Mouse (Mus musculus): ENCODE results near the gene Sel1l2. TPM values are rescaled to one million over a fixed set of nuclear protein-coding genes. Genes with fewer than 3 reads are reported as not detected.

The Sel1l2 gene
- polyA plus RNA-seq, 1 experiment from 2014 or later = not detected

DNA sequence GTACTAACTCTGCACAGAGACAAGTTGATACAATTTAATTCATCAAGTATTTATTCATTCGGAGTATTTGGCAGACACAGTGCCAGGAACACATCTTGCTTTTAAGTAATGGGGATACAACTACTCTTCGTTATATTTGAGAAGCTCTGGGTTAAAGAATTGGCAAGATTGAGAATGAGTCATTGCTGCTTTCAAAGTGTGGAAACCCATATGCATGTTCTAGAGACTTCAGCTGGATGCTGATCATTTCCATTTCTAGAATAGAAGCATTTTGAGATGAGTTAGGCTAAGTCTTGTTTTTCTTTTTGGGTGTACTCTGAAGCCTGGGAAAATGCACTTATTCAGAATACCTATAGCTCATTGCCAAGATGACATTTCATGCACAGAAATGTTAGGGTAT, 95.7 kb downstream of the Sel1l2 start:
- Histone ChIP-seq H3K36me3 (no peaks in the 10 kb centered on the region), H3K9ac (replicated peaks) (no peak overlapping the region), H3K4me3 (replicated peaks) (no peak overlapping the region), H3K4me2 (replicated peaks) (no peak overlapping the region), H3K27me3 (no peaks in the 10 kb centered on the region), H3K27ac (no peak overlapping the region), H3K4me1 (replicated peaks) (no peaks in the 10 kb centered on the region), H3K9me3 (no peaks in the 10 kb centered on the region)
- ATAC-seq = no peak
- 95% methylated on average over 2 of the region's 2 CpGs for WGBS

DNA sequence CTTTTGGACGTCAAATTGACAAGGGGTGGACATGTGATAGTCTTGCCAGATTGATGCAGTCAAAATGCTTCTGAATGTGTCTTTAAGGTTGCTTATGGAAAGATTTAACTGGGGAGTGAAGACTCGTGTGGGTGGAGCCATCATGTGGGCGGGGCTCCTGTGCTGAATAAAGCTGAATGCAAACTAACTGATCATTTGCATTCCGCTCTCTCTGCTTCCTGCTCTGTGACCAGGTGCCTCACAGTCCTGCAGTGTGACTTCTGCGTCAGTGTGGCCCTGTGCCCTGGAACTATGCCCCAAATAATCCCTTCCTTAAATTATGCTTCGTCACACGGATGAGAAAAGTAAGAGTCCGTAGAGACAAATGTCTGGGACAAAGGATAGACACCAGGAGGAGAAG, 108.7 kb downstream of the Sel1l2 start:
- Histone ChIP-seq H3K4me1 (replicated peaks) (no peaks in the 10 kb centered on the region), H3K9ac (replicated peaks) (no peak overlapping the region), H3K27ac (no peak overlapping the region), H3K36me3 (no peaks in the 10 kb centered on the region), H3K4me3 (replicated peaks) (no peak overlapping the region), H3K27me3 (no peaks in the 10 kb centered on the region), H3K4me2 (replicated peaks) (no peak overlapping the region), H3K9me3 (no peaks in the 10 kb centered on the region)
- 69% methylated on average over 8 of the region's 8 CpGs for WGBS
- ATAC-seq = no peak

DNA sequence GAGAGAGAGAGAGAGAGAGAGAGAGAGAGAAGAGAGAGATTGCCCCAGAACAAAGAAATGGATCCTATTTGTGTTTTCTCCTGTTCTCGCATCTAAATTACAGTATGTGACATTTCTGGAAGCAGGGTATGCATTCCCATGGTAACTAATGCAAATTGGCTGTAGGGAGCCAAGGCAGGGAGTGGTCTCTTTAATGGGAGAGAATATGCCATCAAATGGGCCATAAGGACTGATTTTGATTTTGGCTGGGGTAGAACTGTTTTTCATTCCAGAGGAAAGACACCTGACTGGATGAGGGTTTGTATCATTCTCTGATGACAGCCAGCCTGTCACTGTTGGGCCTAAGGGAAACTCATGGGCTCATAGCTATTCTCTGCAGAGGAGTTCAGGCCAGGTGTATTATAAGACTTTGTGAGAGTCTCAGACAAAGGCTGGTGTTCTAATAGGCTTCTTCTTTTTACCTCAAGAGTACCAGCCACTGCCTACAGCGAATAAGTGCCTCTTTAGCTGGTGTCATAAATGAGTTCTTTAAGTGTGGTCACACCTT, 133.8 kb downstream of the Sel1l2 start:
- Histone ChIP-seq H3K4me1 (replicated peaks) (0 out of 2 replicates have a peak, but pooled peaks cover 3% of the 10 kb centered on the region), H3K9me3 (no peaks in the 10 kb centered on the region), H3K9ac (replicated peaks) (no peak overlapping the region), H3K4me2 (replicated peaks) (no peak overlapping the region), H3K4me3 (replicated peaks) (no peak overlapping the region), H3K36me3 (no peaks in the 10 kb centered on the region), H3K27me3 (no peaks in the 10 kb centered on the region), H3K27ac (no peak overlapping the region)
- 63% methylated on average over 2 of the region's 2 CpGs for WGBS
- no peak; the same call in 1 of the 2 replicates for ATAC-seq

DNA sequence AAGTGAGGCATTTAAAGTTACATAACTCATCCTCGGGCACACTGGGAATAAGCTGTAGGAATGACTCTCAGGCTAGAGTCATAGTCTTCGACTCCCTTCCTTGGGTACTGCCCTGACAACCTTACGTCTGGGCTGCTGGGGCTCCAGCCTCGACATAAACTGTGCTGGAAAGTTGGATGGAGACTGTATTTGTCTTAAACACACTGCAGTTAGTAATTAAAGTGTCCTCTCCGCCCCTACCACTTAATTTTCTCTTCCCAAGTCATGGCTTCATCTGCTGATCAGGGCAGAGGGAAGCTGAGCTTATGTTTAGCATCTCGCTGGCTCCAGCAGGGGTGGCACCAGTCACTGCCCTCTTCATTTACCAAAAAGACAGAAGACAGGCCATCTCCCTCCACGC, 135.2 kb downstream of the Sel1l2 start:
- Histone ChIP-seq H3K9me3 (no peaks in the 10 kb centered on the region), H3K4me2 (replicated peaks) (no peak overlapping the region), H3K4me1 (replicated peaks) (0 out of 2 replicates have a peak, but pooled peaks cover 3% of the 10 kb centered on the region), H3K4me3 (replicated peaks) (no peak overlapping the region), H3K27me3 (no peaks in the 10 kb centered on the region), H3K9ac (replicated peaks) (no peak overlapping the region), H3K36me3 (no peaks in the 10 kb centered on the region), H3K27ac (no peak overlapping the region)
- WGBS = 83% methylated on average over 7 of the region's 7 CpGs
- ATAC-seq = no peak

DNA sequence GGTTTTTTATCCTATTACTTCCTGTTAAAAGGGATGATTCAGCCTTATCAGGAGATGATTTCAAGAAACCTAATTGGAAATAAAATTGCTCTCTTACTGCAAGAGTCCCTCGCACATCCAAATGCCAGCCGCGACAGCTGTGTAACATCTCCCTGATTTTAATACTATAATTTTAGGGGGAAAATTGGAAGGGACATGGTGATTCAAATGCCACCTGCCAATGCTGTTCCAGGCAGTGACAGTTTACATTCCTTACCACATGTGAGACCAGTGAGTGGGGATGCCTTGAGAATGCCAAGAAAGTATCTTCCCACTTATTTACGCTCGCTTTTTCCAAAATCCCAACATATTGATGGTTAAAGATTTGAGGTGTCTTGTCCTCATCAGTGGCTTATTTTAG, 146.4 kb downstream of the Sel1l2 start:
- Histone ChIP-seq H3K27ac (no peak overlapping the region), H3K9ac (replicated peaks) (no peak overlapping the region), H3K4me2 (replicated peaks) (no peak overlapping the region), H3K4me3 (replicated peaks) (no peak overlapping the region), H3K36me3 (no peaks in the 10 kb centered on the region), H3K4me1 (replicated peaks) (no peaks in the 10 kb centered on the region), H3K9me3 (no peaks in the 10 kb centered on the region), H3K27me3 (no peaks in the 10 kb centered on the region)
- ATAC-seq = no peak
- 90% methylated on average over 5 of the region's 5 CpGs for WGBS

DNA sequence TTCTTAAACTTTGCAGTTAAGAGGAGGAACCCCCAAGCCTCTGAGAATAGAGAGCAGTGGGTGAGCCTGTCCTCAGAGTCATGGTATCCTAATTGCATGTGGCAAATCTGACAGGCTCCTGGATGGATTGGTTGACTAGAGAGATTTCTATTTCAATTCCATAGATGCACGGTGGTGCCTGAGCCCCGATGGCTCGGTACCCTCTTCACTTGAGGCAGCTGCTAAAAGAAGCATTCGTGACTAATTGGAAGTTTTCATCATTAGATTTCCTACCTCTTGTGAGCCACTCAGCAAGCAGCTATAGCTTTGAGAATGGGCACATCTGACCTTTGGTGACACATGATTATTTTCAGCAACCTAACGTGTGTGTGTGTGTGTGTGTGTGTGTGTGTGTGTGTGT, 147.1 kb downstream of the Sel1l2 start:
- no peak overlapping the region for H3K27ac ChIP-seq
- no peaks in the 10 kb centered on the region for H3K4me1 ChIP-seq (replicated peaks)
- H3K9ac ChIP-seq (replicated peaks) = no peak overlapping the region
- ATAC-seq = peak; percentile 65
- no peak overlapping the region for H3K4me2 ChIP-seq (replicated peaks)
- WGBS = 57% methylated on average over 5 of the region's 5 CpGs
- no peak overlapping the region for H3K4me3 ChIP-seq (replicated peaks)
- H3K27me3 ChIP-seq = no peaks in the 10 kb centered on the region
- no peaks in the 10 kb centered on the region for H3K36me3 ChIP-seq
- no peaks in the 10 kb centered on the region for H3K9me3 ChIP-seq

DNA sequence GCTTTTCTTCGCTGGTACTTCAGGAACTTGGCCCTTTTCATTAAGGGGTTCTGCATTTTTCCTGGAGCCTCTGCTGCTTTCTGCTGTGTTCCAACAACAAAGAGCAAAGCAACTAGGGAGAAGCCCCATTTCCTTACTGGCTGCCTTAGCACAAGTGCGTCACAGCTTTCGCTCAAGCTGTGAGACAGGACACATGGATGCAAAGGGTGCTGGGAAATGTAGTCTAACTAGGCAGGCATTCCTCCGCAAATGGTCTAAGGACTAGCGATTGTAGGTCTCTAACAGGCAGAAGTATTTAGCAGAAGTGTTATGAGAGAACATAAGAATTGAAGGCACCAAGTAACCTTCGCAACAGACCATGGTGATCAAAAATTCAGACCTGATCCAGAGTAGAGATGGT, 152.3 kb downstream of the Sel1l2 start:
- WGBS = 55% methylated on average over 6 of the region's 6 CpGs
- Histone ChIP-seq H3K9ac (replicated peaks) (no peak overlapping the region), H3K36me3 (no peaks in the 10 kb centered on the region)

DNA sequence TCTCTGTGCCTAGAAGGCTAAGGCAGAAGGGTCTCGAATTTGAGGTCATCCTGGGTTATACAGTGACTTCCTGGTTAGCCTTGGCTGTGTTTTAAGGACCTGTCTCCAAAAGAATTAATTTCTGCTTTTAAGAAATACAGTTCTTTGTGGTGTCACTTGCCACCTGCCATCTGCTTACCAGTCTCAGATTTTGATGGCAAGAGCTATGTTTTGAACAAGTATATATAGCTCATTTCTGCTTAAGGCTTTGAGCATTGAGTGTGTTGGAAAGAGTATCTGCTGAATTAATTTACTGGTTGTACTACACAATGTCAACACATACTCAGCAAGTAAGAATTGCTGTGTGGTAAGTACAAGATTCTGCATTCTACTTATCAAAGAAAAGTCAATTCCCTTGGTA, 159.2 kb downstream of the Sel1l2 start:
- ATAC-seq = no peak
- Histone ChIP-seq H3K27me3 (no peaks in the 10 kb centered on the region), H3K9ac (replicated peaks) (no peak overlapping the region), H3K4me2 (replicated peaks) (no peak overlapping the region), H3K9me3 (no peaks in the 10 kb centered on the region), H3K36me3 (no peaks in the 10 kb centered on the region), H3K27ac (no peak overlapping the region), H3K4me3 (replicated peaks) (no peak overlapping the region), H3K4me1 (replicated peaks) (no peaks in the 10 kb centered on the region)
- WGBS = 70% methylated on average over 1 of the region's 1 CpGs

More for the DNA sequence above, 152.3 kb downstream of the Sel1l2 start:
- H3K4me3 ChIP-seq (replicated peaks) = no peak overlapping the region
- no peaks in the 10 kb centered on the region for H3K4me1 ChIP-seq (replicated peaks)
- peak; percentile 76 for ATAC-seq
- no peak overlapping the region for H3K27ac ChIP-seq
- no peaks in the 10 kb centered on the region for H3K9me3 ChIP-seq
- H3K27me3 ChIP-seq = no peaks in the 10 kb centered on the region
- H3K4me2 ChIP-seq (replicated peaks) = no peak overlapping the region

DNA sequence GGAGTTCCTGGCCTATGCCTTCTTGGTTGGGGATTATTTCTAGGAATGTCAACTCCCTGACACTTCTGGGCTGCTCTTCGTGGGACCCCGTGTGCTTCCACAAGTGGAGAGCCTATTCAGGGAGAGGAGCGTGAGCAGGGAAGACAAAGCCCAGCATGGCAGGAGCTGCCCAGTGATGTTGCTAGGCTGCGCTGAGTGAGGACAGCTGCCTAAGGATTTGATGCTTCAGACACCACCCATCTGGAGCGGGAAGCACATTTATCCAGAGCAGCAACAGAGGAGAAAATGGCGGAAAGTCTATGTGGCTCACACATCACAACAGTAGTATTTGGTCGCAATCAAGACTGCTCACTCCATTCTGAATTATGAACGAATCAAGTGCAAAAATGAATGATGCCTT, 169.2 kb downstream of the Sel1l2 start:
- peak; percentile 62; the same call in 1 of the 2 replicates for ATAC-seq
- Histone ChIP-seq H3K4me1 (replicated peaks) (no peaks in the 10 kb centered on the region; the same call in 1 of the 2 replicates), H3K36me3 (no peaks in the 10 kb centered on the region), H3K27me3 (no peaks in the 10 kb centered on the region), H3K27ac (no peak overlapping the region), H3K9me3 (no peaks in the 10 kb centered on the region), H3K4me2 (replicated peaks) (no peak overlapping the region), H3K9ac (replicated peaks) (no peak overlapping the region), H3K4me3 (replicated peaks) (no peak overlapping the region)
- WGBS = 43% methylated on average over 8 of the region's 8 CpGs

DNA sequence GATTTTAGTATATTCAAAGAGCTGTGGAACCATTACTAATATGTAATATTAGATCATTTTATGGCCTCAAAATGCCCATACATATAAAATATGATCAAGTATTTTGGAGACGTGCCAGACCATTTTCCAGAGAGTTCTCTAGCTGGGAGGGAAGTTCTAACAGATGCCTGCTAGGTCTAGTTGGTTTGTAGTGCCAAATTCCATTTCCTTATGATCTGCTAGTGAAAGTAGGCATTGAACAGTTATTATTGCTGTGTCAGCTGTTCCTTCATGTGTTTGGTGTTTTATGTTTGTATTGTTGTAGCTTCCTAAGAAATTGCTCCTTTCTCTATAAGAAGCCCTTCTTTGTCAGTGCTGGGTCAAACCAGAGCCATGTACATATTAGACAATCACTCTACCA, 173.5 kb downstream of the Sel1l2 start:
- no peaks in the 10 kb centered on the region for H3K9me3 ChIP-seq
- no peak overlapping the region for H3K27ac ChIP-seq
- no peak overlapping the region for H3K4me3 ChIP-seq (replicated peaks)
- H3K4me2 ChIP-seq (replicated peaks) = no peak overlapping the region
- no peak overlapping the region for H3K9ac ChIP-seq (replicated peaks)
- WGBS = 78% methylated on average over 1 of the region's 1 CpGs
- H3K27me3 ChIP-seq = no peaks in the 10 kb centered on the region
- H3K4me1 ChIP-seq (replicated peaks) = no peaks in the 10 kb centered on the region; the same call in 1 of the 2 replicates
- no peaks in the 10 kb centered on the region for H3K36me3 ChIP-seq
- ATAC-seq = no peak

DNA sequence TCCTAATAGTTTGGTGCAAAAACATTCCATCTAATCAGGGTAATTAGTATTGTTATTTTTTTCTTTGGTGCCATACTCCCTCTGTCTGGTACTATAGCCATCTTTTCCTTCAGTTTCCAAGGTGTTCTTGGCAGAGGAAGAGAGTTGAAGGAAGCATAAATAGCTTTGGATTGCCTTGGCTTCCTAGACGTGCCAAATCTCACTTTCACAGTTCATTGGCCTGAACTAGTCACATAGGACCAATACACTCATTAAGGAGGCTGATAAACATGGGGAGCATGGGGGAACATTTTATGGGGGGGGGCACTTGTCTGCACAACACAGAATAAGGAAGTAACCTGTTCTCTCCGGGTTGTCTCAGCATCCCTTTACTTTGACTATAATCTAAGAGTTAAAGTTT, 174.1 kb downstream of the Sel1l2 start:
- no peak for ATAC-seq
- Histone ChIP-seq H3K4me1 (replicated peaks) (no peaks in the 10 kb centered on the region; the same call in 1 of the 2 replicates), H3K4me3 (replicated peaks) (no peak overlapping the region), H3K27me3 (no peaks in the 10 kb centered on the region), H3K9me3 (no peaks in the 10 kb centered on the region), H3K27ac (no peak overlapping the region), H3K9ac (replicated peaks) (no peak overlapping the region), H3K36me3 (no peaks in the 10 kb centered on the region), H3K4me2 (replicated peaks) (no peak overlapping the region)
- WGBS = 78% methylated on average over 2 of the region's 2 CpGs

DNA sequence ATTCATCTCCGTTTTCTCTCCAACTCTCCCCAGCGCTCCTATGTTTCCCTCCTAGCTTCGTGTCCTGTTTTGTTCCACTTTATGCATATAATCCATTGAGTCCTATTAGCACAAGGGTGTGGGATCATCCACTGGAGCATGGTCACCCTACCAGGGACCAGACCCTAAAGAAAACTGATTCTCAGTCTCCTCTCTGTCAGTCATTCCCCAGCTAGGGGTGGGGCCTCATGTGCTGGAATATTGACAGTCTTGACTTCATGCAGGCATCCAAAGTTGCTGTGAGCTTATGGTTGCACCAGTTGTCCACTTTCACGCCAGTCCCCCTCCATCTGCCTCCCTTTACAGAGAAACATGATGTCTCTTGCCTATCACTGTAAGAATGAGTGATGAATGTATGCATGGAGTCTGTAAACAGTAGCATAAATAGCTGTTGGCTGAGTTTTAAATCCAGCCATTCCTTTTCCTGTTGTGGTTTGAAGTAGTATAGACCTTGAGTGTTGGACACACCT, 174.9 kb downstream of the Sel1l2 start:
- Histone ChIP-seq H3K27ac (no peak overlapping the region), H3K4me2 (replicated peaks) (no peak overlapping the region), H3K4me1 (replicated peaks) (no peaks in the 10 kb centered on the region), H3K9me3 (no peaks in the 10 kb centered on the region), H3K36me3 (no peaks in the 10 kb centered on the region), H3K9ac (replicated peaks) (no peak overlapping the region), H3K4me3 (replicated peaks) (no peak overlapping the region), H3K27me3 (no peaks in the 10 kb centered on the region)
- ATAC-seq = no peak
- 92% methylated on average over 4 of the region's 4 CpGs for WGBS

DNA sequence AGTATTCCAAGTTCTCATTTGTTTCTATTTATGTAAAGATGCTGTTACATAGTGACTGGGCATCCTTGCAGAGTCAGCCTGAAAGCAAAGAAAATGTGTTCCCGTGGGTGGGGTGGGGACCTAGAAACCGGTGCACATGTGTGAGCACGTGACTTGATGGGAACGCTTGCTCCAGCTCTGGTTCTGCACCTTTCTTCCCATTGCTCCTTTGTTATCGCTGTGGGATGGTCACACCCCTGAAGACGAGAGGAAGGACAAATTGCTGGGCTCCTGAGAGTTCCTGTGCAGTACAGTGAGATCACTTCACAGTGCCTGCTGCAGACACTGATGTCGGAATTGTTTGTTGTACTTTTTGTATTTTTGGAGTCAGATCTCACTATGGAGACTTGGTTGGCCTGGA, 185.8 kb downstream of the Sel1l2 start:
- WGBS = 92% methylated on average over 7 of the region's 7 CpGs
- ATAC-seq = no peak

More for the DNA sequence above, 185.8 kb downstream of the Sel1l2 start:
- H3K4me3 ChIP-seq (replicated peaks) = no peak overlapping the region
- no peaks in the 10 kb centered on the region for H3K9me3 ChIP-seq
- H3K4me2 ChIP-seq (replicated peaks) = no peak overlapping the region
- H3K27ac ChIP-seq = no peak overlapping the region
- H3K9ac ChIP-seq (replicated peaks) = no peak overlapping the region
- no peaks in the 10 kb centered on the region for H3K27me3 ChIP-seq
- no peaks in the 10 kb centered on the region for H3K4me1 ChIP-seq (replicated peaks)
- peaks cover 44% of the 10 kb centered on the region for H3K36me3 ChIP-seq

All from midbrain, embryonic 13.5 days (tissue).